Mouse (Mus musculus) heart, adult 8-10 months (tissue): ENCODE measurements at regions not wholly inside any gene's neighbourhood (a gene's known extent, or its start where the extent isn't known, plus 50 kb on each side); places are given as distances from the start of the nearest gene placed in this dataset. TPM values are rescaled to one million over a fixed set of nuclear protein-coding genes. Genes with fewer than 3 reads are reported as not detected.

Source experiments
- microRNA-seq: library from miRNA; unstranded; fragments of <30 nt; microRNA quantifications from one replicate; pipeline ENCODE4 v1.2.0, GENCODE M21; 2022

Small RNA genes in the stretch of these regions (microRNA-seq; reads per million reads assigned to microRNA genes)
- gene Gm23659, result not detected
